Mouse (Mus musculus) mature B cell (primary cell): ENCODE results near the gene Myrip.
"Not testable (repeated sequence)": the region's sequence is repeated elsewhere in the genome, so short reads cannot be mapped to it uniquely, and the experiment has no call there.

Experiments
- in situ Hi-C: fragments of 300-500 bp; cut with MboI; formaldehyde crosslinking; loops from 2 replicates; pipeline ENCODE4 v1.14.3; 2019

The Myrip gene

GRCm38 (mm10) chr9:120395188-120395587 is 93.9 kb downstream of the Myrip start:
- in situ Hi-C loops = no loop called here

GRCm38 (mm10) chr9:120396579-120397185 is 95.4 kb downstream of the Myrip start:
- in situ Hi-C loops = no loop called here

- in situ Hi-C loops = no loop called here
Measured at GRCm38 (mm10) chr9:120398289-120398688, 97.0 kb downstream of the Myrip start.

- in situ Hi-C loops = not testable (repeated sequence)
Measured at GRCm38 (mm10) chr9:120399537-120399936, 98.2 kb downstream of the Myrip start.

GRCm38 (mm10) chr9:120402368-120402767 is 101.1 kb downstream of the Myrip start:
- in situ Hi-C loops = no loop called here

- in situ Hi-C loops = no loop called here
Measured at GRCm38 (mm10) chr9:120403661-120404060, 102.3 kb downstream of the Myrip start.

- in situ Hi-C loops = no loop called here
Measured at GRCm38 (mm10) chr9:120409663-120410181, 108.4 kb downstream of the Myrip start.

GRCm38 (mm10) chr9:120410421-120410820 is 109.1 kb downstream of the Myrip start:
- in situ Hi-C loops = no loop called here

GRCm38 (mm10) chr9:120415504-120415903 is 114.2 kb downstream of the Myrip start:
- in situ Hi-C loops = no loop called here

- in situ Hi-C loops = no loop called here
Measured at GRCm38 (mm10) chr9:120416151-120416550, 114.8 kb downstream of the Myrip start.

GRCm38 (mm10) chr9:120416729-120417128 is 115.4 kb downstream of the Myrip start:
- in situ Hi-C loops = no loop called here

- in situ Hi-C loops = no loop called here
Measured at GRCm38 (mm10) chr9:120418582-120418981, 117.3 kb downstream of the Myrip start.

GRCm38 (mm10) chr9:120424567-120424966 is 123.3 kb downstream of the Myrip start:
- in situ Hi-C loops = no loop called here

- in situ Hi-C loops = no loop called here
Measured at GRCm38 (mm10) chr9:120425768-120426167, 124.5 kb downstream of the Myrip start.

GRCm38 (mm10) chr9:120428181-120428580 is 126.9 kb downstream of the Myrip start:
- in situ Hi-C loops = no loop called here

GRCm38 (mm10) chr9:120433747-120434146 is 132.4 kb downstream of the Myrip start:
- in situ Hi-C loops = no loop called here

- in situ Hi-C loops = loop anchor here (5.0 kb wide), 1 partner anchor 51 kb away; no protein-coding TSS in a partner anchor
Measured at GRCm38 (mm10) chr9:120435841-120436240, 134.5 kb downstream of the Myrip start.

GRCm38 (mm10) chr9:120436854-120437253 is 135.5 kb downstream of the Myrip start:
- in situ Hi-C loops = loop anchor here (5.0 kb wide), 1 partner anchor 50 kb away; no protein-coding TSS in a partner anchor

- in situ Hi-C loops = loop anchor here (5.0 kb wide), 1 partner anchor 50 kb away; no protein-coding TSS in a partner anchor
Measured at GRCm38 (mm10) chr9:120437266-120437876, 136.1 kb downstream of the Myrip start.

GRCm38 (mm10) chr9:120438350-120438749 is 137.0 kb downstream of the Myrip start:
- in situ Hi-C loops = loop anchor here (5.0 kb wide), 1 partner anchor 49 kb away; no protein-coding TSS in a partner anchor

- in situ Hi-C loops = loop anchor here (5.0 kb wide), 1 partner anchor 49 kb away; no protein-coding TSS in a partner anchor
Measured at GRCm38 (mm10) chr9:120438781-120439180, 137.5 kb downstream of the Myrip start.

GRCm38 (mm10) chr9:120444642-120445041 is 143.3 kb downstream of the Myrip start:
- in situ Hi-C loops = no loop called here

GRCm38 (mm10) chr9:120449696-120450329 is 148.5 kb downstream of the Myrip start:
- in situ Hi-C loops = no loop called here
